Mouse (Mus musculus): ENCODE measurements around the gene Mtor.

DNA sequence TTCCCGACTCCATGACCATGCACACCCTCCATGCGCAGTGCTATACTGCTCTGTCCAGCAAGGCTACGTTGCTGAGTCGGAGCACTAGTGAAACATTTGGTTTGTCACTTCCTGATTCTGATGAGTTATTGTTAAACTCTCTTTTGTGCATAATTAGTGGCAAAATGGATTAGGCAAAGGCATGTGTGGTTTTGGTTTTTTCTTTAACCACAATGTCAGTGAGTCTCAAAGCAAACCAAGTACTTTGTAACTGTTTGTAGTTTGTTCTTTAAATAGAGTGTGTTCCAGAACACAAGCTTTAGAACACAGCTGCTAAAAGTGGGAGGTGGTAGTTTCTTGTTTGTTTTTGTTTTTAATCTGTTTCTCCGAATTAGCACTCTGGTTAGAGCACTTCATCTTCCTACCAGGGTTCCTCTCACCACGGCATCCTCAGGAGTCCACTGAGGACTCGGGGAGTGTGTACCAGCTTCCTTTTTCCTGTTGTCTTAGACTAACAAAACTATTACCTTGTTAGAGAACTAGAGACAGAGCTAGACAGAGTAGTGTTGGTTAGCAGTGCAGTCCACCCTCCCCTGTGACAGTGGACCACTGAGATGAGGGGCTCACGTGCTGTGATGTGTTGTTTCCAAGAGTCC, 61.2 kb downstream of the Mtor start:
- TF ChIP-seq EP300 (IDR thresholded peaks at IDR 0.05; ENCODE audit: low read depth) (no peak), CTCF (IDR thresholded peaks at IDR 0.05; ENCODE audit: low read depth) (no peak)
